Mouse (Mus musculus) cerebral cortex, adult 2 months (tissue): ENCODE data around the gene Cpm.

Source experiments
- WGBS: fragments of 180-500 bp; shearing (Covaris S2); methylation state at CpG from one replicate; pipeline ENCODE4 v1.1.7; 2018; 5-methylcytosine and 5-hydroxymethylcytosine counted together

Cpm gene

DNA sequence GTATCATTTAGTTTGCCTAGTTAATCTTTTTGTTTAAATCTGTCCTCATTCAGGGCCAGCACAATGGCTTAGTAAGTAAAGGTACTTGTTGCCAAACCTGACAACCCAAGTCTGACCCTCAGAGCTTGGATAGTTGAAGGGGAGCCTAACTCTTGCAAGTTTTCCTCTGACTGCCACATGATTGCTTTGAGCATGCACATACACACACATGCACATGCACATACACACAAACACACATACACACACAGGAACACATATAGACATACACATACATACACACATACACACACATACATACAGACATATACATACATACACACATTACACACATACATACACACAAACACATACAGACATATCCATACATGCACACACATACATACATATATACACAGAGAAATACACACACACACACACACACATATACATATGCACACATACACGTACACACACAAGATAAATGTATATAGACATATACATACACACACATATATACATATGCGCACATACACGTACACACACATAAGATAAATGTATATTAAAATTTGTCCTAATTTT lies 95.6 kb downstream of the Cpm start:
- WGBS: 87% methylated on average over 3 of the region's 3 CpGs

GRCm38 (mm10) chr10:117725671-117726070 lies 96.4 kb downstream of the Cpm start:
- 78% methylated on average over 7 of the region's 7 CpGs for WGBS

- 82% methylated on average over 4 of the region's 4 CpGs for WGBS
Measured at GRCm38 (mm10) chr10:117726350-117726749, 97.0 kb downstream of the Cpm start.

- WGBS: 98% methylated on average over 4 of the region's 4 CpGs
Measured at GRCm38 (mm10) chr10:117726888-117727385, 97.6 kb downstream of the Cpm start.

DNA sequence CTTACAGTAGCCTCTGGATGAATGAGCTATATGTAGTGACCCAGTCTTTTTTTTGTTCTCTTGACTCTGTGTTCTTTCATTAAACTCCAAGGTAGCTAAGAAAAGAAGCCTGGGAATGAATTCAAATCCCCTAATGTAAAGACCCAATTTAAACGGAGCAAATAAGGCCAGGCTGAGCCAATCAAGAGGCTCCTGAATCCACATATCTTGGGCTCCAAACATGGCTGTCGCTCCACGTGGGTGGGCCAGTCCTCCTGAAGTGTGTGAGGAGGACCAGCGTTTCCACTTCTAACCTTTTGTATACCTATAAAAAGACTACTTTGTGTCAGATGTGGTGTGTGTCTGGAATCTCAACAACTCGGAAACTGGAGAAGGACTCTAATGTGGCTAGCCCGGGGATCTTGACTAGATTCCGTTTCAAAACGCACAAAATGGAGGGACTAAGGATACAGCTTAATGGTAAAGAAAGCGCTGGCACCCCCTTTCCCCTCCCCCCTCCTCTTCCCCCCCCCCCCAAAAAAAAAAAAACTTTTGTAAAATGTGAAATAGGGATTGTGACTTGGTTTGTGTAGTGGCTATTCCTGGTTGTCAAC lies 98.3 kb downstream of the Cpm start:
- WGBS: 66% methylated on average over 9 of the region's 9 CpGs

GRCm38 (mm10) chr10:117728574-117728973 lies 99.3 kb downstream of the Cpm start:
- 88% methylated on average over 5 of the region's 5 CpGs for WGBS

GRCm38 (mm10) chr10:117729139-117729814 lies 100.0 kb downstream of the Cpm start:
- 75% methylated on average over 11 of the region's 11 CpGs for WGBS

DNA sequence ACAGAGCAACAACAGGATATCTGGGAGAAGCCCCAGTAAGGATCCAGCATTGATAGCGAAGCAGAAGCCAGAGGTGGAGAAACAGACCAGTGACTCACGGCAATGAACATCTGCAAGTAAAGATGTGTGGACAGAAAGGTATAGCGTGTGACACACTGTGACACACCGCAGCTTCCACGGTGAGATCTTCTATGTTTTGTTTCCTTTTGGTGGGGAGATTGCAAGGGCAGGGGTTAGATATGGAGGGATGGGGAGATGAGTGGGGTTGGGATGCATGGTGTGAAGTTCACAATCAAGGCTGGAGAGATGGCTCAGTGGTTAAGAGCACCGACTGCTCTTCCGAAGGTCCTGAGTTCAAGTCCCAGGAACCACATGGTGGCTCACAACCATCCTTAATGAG lies 100.8 kb downstream of the Cpm start:
- 96% methylated on average over 7 of the region's 7 CpGs for WGBS

- WGBS: 94% methylated on average over 12 of the region's 12 CpGs
Measured at GRCm38 (mm10) chr10:117730637-117731203, 101.4 kb downstream of the Cpm start.

- WGBS: 55% methylated on average over 15 of the region's 15 CpGs
Measured at GRCm38 (mm10) chr10:117731244-117732101, 102.2 kb downstream of the Cpm start.

GRCm38 (mm10) chr10:117732184-117732583 lies 102.9 kb downstream of the Cpm start:
- 98% methylated on average over 5 of the region's 5 CpGs for WGBS

DNA sequence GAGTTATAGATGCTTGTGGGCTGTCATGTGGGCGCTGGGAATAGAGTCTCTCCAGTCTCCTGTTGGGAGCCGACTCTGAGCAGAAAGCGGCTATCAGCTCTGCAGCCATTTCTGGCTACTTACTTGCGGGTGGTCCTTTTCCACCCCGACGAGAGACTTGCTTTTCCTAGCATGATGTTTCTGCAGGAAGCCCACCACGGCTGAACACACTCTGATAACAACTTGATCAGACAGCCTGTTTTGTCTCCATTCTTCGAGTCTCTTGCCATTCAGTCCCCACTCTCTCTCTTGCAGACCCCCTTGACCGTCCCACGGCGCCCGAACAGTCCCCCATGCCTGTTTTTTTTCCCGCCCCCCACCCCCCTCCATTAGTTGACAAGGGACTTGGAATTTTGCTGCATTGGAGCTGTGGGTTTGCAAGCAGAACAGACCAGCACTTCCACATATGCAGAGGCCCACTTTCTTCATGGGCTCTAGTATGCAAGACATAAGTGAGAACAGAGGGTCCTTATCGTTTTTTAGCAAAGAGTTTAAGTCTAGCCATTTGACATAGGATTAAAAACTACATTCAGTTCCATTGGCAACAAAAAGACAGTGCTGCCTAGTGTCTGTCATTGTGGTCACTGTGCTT lies 103.8 kb downstream of the Cpm start:
- WGBS: 87% methylated on average over 14 of the region's 14 CpGs

GRCm38 (mm10) chr10:117733626-117734025 lies 104.3 kb downstream of the Cpm start:
- 89% methylated on average over 8 of the region's 8 CpGs for WGBS

- 81% methylated on average over 10 of the region's 10 CpGs for WGBS
Measured at GRCm38 (mm10) chr10:117734104-117734852, 105.0 kb downstream of the Cpm start.

GRCm38 (mm10) chr10:117735396-117735795 lies 106.1 kb downstream of the Cpm start:
- 91% methylated on average over 12 of the region's 12 CpGs for WGBS

GRCm38 (mm10) chr10:117736573-117736972 lies 107.3 kb downstream of the Cpm start:
- WGBS: 96% methylated on average over 5 of the region's 5 CpGs
